Mouse (Mus musculus) thymus, postnatal 10 days (tissue): Measurements from ENCODE around the gene Rcn1.

Experiments used
- DNase-seq, 2 experiments: peaks; one replicate each; pipeline ENCODE4 v3.0.0; 2021; ENCODE audit warnings: low spot score in 2 of 2

Gene Rcn1

GRCm38 (mm10) chr2:105394375-105394774 is 4.7 kb downstream of the Rcn1 start:
- DNase-seq, result no peak

DNA sequence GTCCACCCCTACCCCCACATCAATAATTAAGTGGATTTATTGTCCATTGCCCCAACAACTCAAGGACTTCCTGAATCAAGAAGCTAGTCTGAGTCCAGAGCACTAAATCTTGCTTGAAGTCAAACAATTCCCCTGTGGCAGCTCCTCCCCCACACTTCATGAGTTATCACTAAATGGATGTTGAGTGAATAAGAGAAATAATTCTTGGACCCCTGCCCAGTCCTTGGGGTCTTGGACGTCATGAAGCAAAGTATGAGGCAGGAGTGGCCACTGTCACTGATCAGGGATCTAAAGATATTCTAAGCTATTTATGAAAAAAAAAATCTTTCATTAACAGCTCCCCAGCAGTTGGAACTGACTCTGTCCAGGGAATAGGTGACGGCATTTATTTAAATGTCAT is 6.6 kb downstream of the Rcn1 start:
- DNase-seq, result no peak

DNA sequence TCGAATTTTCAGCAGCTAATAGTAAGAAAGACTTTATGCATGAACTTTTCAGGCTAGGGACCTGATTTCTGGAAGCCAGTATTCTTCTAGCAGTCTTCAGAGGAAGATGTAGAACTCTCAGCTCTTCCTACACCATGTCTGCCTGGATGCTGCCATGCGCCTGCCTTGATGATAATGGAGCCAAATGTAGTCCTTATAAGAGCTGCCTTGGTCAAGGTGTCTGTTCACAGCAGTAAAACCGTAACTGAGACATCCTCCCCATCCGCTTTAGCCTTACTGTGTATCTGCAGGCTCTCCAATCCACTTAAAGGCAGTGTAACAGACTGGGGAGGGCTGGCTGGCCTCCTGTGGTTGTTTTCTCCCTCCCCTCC is 7.7 kb downstream of the Rcn1 start:
- DNase-seq, result no peak

DNA sequence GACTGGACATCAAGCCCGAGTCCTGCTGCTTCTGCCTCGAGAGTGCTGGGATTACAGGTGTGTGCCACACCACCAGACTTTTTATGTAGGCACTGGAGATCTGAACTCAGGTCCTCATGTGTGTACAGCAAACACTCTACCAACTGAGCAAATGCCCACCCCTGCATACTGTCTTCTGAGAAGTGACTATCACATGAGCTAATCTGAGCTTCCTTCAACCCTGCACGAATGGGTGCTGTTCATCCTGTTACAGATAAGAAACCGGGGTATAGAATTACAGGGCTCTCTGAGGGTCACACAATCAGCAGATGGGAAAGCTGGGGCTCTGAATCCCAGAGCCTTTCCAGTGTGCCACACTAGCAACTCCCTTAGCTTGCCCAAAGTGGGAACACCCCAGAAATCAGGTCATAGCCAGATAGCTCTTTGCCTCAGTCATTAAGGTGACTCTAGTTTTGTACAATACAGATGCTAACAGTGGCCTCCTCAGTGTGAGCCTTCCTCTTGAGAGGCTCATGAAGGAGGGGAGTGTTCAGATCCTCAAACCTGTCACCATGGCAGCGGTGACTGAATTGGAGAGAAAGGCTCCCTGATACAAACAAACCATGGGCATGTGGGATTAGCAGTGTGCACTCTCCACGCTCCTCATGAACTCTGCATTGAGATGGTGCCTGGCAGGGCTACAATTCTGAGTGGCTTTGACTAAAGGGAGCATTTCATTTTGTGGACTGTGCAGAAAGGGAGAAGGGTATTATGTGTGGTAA is 8.3 kb downstream of the Rcn1 start:
- no peak for DNase-seq

- DNase-seq, result no peak
Observed at GRCm38 (mm10) chr2:105389007-105389890, 9.9 kb downstream of the Rcn1 start.

DNA sequence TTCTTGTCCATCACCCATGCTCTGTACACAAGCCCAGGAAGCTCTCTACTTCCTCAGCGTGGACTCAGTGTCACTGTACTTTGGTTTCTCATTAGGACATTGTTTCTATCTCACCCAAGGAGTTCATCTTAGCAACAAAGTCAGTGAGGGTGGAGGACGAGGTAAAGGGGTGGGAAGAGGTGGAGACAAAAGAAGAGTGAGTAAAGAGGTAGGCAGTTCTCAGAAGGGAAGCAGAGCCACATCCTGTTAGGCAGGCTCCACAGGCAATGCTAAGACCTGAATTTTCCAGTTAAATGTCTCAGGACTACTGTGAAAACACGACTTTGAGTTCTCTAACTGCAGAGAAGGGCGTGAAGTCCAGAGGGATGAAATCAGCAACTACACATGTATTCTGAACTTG is 12.7 kb downstream of the Rcn1 start:
- DNase-seq, result no peak

- DNase-seq, result no peak
Observed at GRCm38 (mm10) chr2:105384998-105385397, 14.1 kb downstream of the Rcn1 start.

GRCm38 (mm10) chr2:105383063-105383462 is 16.1 kb downstream of the Rcn1 start:
- no peak for DNase-seq

DNA sequence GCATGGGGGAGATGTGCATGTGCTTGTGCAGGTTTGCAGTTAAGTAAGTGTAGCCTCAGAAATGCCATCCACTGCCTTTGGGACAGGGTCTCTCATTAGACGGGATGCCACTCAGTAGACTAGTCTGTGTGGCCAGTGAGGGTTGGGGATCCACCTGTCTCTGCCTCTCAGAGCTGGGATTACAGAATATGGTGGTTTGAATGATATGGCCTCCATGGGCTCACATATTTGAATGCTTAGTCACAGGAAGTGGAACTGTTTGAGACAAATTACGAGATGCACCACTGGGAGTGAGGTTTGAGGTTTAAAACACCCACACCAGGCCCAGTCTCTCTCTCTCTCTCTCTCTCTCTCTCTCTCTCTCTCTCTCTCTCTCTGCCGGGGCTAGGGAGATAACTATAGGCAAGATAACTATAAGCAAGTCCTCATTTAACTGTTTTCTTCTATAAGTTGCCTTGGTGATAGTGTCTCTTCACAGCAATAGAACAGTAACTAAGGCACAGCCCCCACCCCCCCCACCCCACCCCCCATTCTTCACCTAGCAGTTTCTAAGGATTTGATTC is 18.3 kb downstream of the Rcn1 start:
- no peak for DNase-seq

GRCm38 (mm10) chr2:105379682-105380081 is 19.4 kb downstream of the Rcn1 start:
- DNase-seq, result no peak

GRCm38 (mm10) chr2:105375705-105376104 is 23.4 kb downstream of the Rcn1 start:
- no peak for DNase-seq

GRCm38 (mm10) chr2:105375261-105375660 is 23.9 kb downstream of the Rcn1 start:
- no peak for DNase-seq

DNA sequence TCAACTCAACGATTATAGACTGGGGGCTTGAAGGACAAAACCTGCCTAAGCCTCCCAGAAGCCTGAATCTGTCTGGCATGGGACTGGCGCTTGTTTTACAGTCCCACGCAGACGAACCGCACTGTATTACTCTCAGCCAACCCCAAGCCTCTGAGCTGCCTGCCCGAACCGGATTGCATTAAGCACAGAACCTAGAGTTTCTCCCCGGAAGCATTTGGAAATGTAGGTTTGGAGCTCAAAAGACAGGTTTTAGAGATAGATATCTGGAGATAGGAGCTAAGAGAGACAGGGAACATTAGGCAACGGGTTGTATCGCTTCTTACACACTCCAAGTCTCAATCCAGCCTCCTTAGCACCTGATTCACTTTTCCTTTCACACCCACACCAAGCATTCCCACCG is 25.5 kb downstream of the Rcn1 start:
- DNase-seq, result no peak

GRCm38 (mm10) chr2:105372727-105373126 is 26.4 kb downstream of the Rcn1 start:
- no peak for DNase-seq

- no peak for DNase-seq
Observed at GRCm38 (mm10) chr2:105372156-105372555, 27.0 kb downstream of the Rcn1 start.

DNA sequence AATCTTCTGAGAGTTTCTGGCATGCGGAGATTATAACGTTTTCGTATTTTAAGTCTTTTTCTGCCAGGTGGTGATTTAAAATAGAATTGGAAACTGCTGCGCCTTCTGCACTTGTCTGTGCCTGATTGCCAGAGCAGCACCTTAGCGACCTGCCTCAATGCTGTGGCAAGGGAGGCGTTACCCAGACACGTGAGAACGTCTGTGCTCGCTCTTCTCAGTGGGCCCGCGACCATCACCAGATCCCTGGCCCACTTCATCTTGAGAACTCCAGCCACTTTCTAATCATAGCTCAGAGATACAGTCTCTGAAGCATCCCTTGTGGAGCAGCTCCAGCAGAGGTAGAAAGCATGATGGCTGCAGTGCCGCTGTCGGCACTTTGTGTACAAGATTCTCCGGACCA is 28.4 kb downstream of the Rcn1 start:
- no peak for DNase-seq

DNA sequence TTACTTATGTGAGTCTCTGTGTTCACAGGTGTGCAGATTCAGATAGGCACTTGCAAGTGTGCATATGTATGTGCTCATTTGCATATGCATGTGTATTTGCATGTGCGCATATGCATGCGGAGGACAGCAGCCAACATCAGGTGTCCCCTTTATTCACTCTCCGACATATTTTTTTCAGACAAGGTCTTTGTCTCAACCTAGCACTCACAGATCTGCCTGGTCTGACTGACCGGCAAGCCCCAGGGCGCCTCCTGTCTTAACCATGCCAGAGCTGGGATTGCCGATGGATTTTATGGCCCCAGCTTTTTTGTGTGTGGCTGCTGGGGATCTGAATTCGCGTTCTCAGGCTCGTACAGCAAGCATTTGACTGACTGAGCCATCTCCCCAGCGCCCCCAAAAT is 28.9 kb downstream of the Rcn1 start:
- DNase-seq, result no peak

- DNase-seq, result no peak
Observed at GRCm38 (mm10) chr2:105367623-105368022, 31.5 kb downstream of the Rcn1 start.

DNA sequence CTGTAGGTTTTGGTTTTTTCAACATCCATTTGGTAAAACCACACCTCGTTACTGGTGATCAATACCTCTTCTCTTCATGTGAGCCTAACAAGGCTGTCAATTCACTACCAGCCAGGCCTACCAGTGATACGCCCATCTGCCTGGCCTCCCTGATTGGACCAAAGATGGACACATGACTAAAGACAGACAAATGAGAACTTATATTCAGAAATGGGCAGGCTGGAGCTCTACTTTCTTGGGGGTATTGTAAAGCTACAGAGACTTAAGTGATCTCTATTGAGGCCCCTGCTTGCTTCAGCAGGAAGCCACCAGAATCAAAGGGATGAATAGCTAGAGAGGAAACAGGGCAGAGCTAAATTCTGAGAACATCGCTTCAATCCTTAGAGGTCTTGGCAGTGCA is 41.1 kb downstream of the Rcn1 start:
- no peak for DNase-seq

DNA sequence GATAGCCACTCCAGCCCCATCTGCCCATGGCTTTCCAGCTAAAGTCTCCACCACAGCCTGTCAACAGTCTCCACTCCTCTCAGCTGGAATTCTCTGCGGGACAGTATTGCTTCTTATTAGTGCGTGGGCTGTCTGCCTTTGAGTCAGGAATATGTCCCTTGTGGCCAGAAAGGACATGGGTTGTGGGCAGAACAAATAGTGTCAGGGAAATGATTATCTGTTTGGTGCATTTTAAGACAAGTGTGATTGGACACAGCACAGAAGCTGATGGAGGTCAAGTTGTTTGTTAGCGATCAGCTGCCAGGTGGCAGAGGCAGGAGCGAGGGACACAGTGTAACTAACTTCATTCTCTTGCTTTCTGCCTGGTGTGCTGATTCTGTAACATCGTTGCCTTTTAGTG is 42.3 kb downstream of the Rcn1 start:
- no peak for DNase-seq

DNA sequence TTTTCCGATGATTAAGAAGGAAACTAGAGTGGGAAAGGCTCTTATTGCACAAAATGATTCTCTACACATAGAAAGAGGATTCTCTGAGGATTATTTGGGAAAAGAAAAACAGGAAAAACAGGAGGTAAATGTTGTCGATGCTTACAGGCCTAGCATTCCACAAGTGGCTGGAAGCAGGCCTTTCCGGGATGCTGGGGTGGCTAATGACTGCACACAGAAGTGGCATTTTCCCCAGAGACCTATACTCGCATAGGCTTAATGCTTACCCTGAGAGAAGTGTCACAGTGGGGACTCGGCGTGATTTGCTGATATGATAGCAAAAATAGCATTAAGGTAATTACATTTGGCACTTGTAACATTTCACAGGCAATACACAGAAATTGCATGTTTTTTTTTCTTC is 50.2 kb downstream of the Rcn1 start:
- DNase-seq, result no peak

DNA sequence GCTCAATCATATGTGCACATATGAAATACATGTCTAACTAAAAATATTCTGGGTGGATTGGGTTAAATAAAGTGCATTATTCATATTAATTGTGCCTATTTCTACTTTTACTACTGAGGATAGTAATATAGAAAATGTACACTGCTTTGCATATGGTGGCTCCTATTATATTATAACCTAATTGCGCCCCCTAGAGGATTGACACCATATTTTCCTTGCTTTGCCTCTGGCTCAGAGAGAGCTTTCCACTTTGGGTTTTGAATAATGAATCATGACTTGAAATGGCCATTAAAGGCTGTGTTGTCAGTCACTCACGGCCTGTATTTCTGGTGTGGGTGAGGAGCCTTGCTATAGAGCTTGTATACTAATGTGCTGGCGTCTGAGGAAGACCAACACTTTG is 59.1 kb downstream of the Rcn1 start:
- no peak for DNase-seq
